Mouse (Mus musculus): Measurements from ENCODE around the gene Mpeg1. TPM values are rescaled to one million over a fixed set of nuclear protein-coding genes. Genes with fewer than 3 reads are reported as not detected.

Mpeg1 gene
- polyA plus RNA-seq, 1 experiment from 2014 or later, result 0.30 TPM

DNA sequence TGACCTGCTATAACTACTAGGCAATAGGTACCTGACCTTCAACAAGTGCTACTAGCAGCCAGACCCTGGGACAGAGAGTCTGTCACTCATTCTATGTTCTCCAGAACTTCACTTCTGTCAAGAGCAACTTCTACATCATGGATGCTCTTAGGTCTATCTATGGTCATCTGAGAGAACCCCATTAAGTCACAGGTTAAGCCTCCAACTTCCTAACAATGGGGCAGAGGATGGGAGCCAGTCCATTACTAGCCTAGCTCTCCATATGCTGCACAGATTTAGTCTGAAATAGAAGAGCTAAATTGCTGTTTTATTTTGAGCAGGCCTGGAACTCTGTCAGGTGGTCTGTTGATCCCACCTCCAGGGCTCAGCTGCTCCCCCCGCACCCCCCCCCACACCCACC is 38.4 kb downstream of the Mpeg1 start:
- Histone ChIP-seq H3K4me3 (no peak overlapping the region; the same call in 1 of the 2 replicates), H3K9ac (no peak overlapping the region), H3K4me1 (peaks cover 51% of the 10 kb centered on the region), H3K4me2 (peak overlapping the region; percentile 87), H3K27ac (no peak overlapping the region), H3K36me3 (ENCODE audit: poor library complexity, severe bottlenecking) (peaks cover 13% of the 10 kb centered on the region; the same call in 1 of the 2 replicates), H3K9me3 (replicated peaks) (no peaks in the 10 kb centered on the region), H3K27me3 (no peaks in the 10 kb centered on the region)
- WGBS, result 67% methylated on average over 1 of the region's 1 CpGs
- no peak for ATAC-seq

DNA sequence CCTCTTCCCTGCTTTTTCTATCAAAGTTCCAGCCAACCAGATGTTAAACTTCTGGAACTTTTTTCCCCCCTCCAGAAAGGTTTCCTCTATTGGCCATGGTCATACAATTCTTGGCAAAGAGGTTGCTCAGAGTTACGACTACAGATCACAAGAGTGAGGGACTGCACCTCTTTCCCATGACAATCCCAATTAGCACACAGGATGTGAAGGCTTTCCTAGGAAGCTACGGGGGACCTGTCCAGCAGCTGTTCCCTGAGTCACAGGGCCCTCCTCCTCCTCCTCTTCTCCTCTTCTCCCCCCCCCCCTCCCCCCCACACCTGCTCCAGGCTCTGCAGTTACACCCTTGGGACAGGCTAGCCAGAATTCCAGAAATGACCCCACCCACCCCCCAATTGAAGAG is 38.9 kb downstream of the Mpeg1 start:
- peak overlapping the region; percentile 87 for H3K4me2 ChIP-seq
- peak overlapping the region; percentile 84 for H3K4me3 ChIP-seq
- peaks cover 13% of the 10 kb centered on the region; the same call in 1 of the 2 replicates for H3K36me3 ChIP-seq (ENCODE audit: poor library complexity, severe bottlenecking)
- H3K9me3 ChIP-seq (replicated peaks), result no peaks in the 10 kb centered on the region
- 5% methylated on average over 2 of the region's 2 CpGs for WGBS
- peaks cover 45% of the 10 kb centered on the region for H3K4me1 ChIP-seq
- peak overlapping the region; percentile 89; the same call in 1 of the 2 replicates for H3K27ac ChIP-seq
- ATAC-seq, result no peak
- H3K9ac ChIP-seq, result peak overlapping the region; percentile 91
- no peaks in the 10 kb centered on the region for H3K27me3 ChIP-seq

DNA sequence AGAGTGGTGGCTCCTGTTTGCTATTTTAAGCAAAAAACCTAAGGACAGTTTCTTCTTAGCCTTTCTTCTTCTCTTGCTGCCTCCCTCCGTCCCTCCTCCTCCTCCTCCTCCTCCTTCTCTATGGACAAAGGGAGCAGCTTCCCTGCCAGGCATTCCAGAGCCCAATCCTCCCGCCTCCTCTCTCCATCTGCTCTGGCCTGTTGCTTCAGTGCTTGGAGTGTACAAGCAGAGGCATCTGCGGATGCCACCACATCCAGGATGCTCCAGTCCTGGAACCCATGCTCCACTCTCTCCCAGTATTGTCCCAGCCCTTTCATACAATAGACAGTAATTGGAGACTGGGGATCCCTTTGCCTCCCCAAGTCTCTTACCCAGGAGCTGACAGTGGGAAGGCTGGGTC is 39.5 kb downstream of the Mpeg1 start:
- H3K36me3 ChIP-seq (ENCODE audit: poor library complexity, severe bottlenecking), result peaks cover 13% of the 10 kb centered on the region; the same call in 1 of the 2 replicates
- H3K4me2 ChIP-seq, result peak overlapping the region; percentile 87
- WGBS, result 0% methylated on average over 3 of the region's 3 CpGs
- peak overlapping the region; percentile 84 for H3K4me3 ChIP-seq
- peak overlapping the region; percentile 89 for H3K27ac ChIP-seq
- H3K4me1 ChIP-seq, result peaks cover 43% of the 10 kb centered on the region
- H3K9ac ChIP-seq, result peak overlapping the region; percentile 91
- peak; percentile 65 for ATAC-seq
- no peaks in the 10 kb centered on the region for H3K9me3 ChIP-seq (replicated peaks)
- no peaks in the 10 kb centered on the region for H3K27me3 ChIP-seq

DNA sequence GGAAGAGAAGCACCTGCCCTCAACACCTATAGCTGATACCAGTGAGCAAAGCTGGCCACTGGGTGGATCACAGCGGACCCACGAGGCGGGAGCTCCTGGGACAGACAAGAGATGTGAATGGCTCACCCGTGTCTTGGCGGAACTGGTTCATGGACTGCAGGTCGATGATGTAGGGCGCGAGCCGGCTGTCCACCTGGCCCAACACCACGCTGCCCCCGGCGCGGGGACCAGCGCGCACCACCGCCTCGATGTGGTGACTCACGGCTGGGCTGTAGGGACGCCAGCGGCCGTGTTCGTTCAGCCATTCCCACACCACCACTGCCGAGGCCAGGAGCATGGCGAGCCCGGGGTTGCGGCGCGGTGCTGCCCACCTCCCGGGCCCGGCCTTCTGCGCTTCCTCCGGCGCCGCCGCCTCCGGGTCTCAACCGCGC is 40.3 kb downstream of the Mpeg1 start:
- under 1% methylated on average over 25 of the region's 38 CpGs for WGBS
- peak overlapping the region; percentile 84 for H3K4me3 ChIP-seq
- peaks cover 36% of the 10 kb centered on the region for H3K4me1 ChIP-seq
- ATAC-seq, result peak; percentile 65
- peak overlapping the region; percentile 87 for H3K4me2 ChIP-seq
- H3K9ac ChIP-seq, result peak overlapping the region; percentile 91
- H3K36me3 ChIP-seq (ENCODE audit: poor library complexity, severe bottlenecking), result peaks cover 11% of the 10 kb centered on the region; the same call in 1 of the 2 replicates
- no peaks in the 10 kb centered on the region for H3K27me3 ChIP-seq
- peak overlapping the region; percentile 89 for H3K27ac ChIP-seq
- no peaks in the 10 kb centered on the region for H3K9me3 ChIP-seq (replicated peaks)

DNA sequence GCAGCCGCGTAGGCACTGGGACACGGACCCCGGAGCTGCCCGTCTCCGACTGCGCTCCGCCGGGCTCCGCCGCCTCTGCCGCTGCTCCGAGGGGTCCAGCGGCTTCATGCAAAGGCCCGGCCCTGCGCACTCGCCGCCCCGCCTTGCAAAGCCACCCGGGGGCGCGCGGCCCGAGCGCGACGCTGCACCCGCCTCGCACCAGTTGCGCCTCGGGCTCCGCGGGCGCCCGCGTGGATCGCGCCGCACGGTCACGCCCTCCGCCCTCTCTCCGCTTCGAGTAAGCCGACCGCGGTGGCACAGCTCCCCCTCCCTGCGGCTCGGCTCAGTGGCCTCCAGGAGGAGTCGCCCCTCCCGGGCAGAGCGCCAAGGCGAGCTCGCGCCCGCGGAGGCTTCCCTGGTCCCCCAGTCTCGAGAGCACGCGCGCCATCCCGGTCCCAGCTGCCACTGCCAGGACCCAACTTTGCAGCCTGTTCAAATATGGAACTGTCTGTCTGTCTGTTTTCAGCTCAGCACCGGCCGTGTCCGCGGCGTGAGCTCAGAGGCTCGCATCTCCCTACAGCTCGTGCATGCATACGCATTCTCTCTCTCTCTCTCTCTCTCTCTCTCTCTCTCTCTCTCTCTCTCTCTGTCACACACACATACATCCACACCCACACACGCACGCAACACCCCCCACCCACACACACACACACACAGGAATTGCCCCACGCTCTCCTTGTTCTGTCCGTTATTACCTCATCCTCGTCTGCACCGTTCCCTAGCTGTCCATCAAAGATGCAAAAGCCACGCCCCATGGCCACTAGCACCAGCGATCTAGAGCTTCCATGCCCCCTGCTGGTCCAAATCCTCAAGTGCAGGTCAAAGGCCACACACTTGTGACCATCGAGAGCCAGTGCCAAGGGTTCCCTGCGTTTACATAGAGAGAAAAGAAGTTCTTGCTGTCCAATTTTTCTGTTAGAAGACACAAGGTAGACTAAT is 41.1 kb downstream of the Mpeg1 start, which contains the start of gene Dtx4:
Dtx4 (minus strand) TSS at position 85 of the 978 bp plus-strand sequence.
- Histone ChIP-seq H3K4me3 (peak within 1 kb of the TSS; percentile 84), H3K4me1 (peaks cover 31% of the 10 kb centered on the region), H3K36me3 (ENCODE audit: poor library complexity, severe bottlenecking) (peaks cover 7% of the 10 kb centered on the region; the same call in 1 of the 2 replicates), H3K27me3 (no peaks in the 10 kb centered on the region), H3K9me3 (replicated peaks) (no peaks in the 10 kb centered on the region), H3K27ac (peak within 1 kb of the TSS; percentile 89), H3K9ac (peak within 1 kb of the TSS; percentile 91), H3K4me2 (peak within 1 kb of the TSS; percentile 87)
- ATAC-seq, result peak; percentile 91
- WGBS, result under 1% methylated on average over 67 of the region's 80 CpGs

DNA sequence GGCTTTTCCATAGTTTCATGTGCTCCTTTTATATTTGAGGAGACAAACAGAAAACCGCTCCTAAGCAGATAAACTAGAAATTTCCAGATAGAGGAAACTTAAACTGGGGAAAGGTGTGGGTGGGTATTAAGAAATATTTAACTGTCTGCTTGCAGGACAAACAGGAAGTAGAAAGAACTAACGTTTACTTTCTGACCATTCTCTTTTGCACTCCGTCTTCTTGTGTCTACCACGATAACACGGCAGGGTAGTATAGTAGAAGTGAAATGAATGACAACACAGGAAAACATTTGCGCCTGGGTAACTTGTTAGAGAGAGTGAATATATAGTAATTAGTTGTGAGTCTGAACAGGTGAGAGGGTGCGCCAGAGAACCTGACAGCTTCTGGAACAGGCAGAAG is 42.2 kb downstream of the Mpeg1 start:
- no peak overlapping the region for H3K9ac ChIP-seq
- H3K27ac ChIP-seq, result no peak overlapping the region
- H3K27me3 ChIP-seq, result no peaks in the 10 kb centered on the region
- no peak for ATAC-seq
- H3K9me3 ChIP-seq (replicated peaks), result no peaks in the 10 kb centered on the region
- peaks cover 3% of the 10 kb centered on the region; the same call in 1 of the 2 replicates for H3K36me3 ChIP-seq (ENCODE audit: poor library complexity, severe bottlenecking)
- H3K4me1 ChIP-seq, result peaks cover 30% of the 10 kb centered on the region
- 93% methylated on average over 7 of the region's 7 CpGs for WGBS
- H3K4me2 ChIP-seq, result no peak overlapping the region
- no peak overlapping the region for H3K4me3 ChIP-seq

DNA sequence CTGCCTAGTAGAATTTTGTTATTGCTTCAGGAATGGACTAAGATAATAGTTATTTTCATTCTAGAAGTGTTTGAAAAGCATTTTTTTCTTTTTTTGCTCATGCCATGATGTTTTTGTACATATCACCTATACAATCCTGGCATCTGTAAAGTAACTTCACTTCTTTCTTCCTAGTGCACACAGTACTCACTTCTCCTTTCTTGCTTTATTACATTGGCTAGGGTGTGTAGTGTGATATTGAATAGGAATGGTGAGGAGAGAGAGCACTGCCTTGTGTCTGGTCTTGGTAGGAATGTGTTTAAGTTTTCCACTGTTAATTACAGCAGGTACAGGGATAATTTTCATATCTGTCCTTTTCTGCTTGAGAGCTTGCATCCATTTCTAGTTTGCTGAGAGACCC is 54.0 kb downstream of the Mpeg1 start:
- no peak overlapping the region for H3K27ac ChIP-seq
- H3K27me3 ChIP-seq, result no peaks in the 10 kb centered on the region
- H3K9me3 ChIP-seq (replicated peaks), result no peaks in the 10 kb centered on the region
- no peak overlapping the region for H3K4me3 ChIP-seq
- H3K4me1 ChIP-seq, result no peaks in the 10 kb centered on the region; the same call in 1 of the 2 replicates
- H3K9ac ChIP-seq, result no peak overlapping the region
- H3K36me3 ChIP-seq (ENCODE audit: poor library complexity, severe bottlenecking), result no peaks in the 10 kb centered on the region
- no peak overlapping the region for H3K4me2 ChIP-seq
- no peak for ATAC-seq

Other genes starting within 250 kb of the Mpeg1 start
- not detected in 2 replicates for gene Olfr1432, start 228.2 kb upstream of the Mpeg1 start, polyA plus RNA-seq (2015; fragmentation: Nextera tagmentation; extraction: Ambion mirVana)
- gene Olfr262, start 219.1 kb upstream of the Mpeg1 start, polyA plus RNA-seq (2015; fragmentation: Nextera tagmentation; extraction: Ambion mirVana), result not detected in 2 replicates
- gene Olfr235, start 199.7 kb upstream of the Mpeg1 start, polyA plus RNA-seq (2015; fragmentation: Nextera tagmentation; extraction: Ambion mirVana), result not detected in 2 replicates
- gene Olfr1434, start 180.9 kb upstream of the Mpeg1 start, polyA plus RNA-seq (2015; fragmentation: Nextera tagmentation; extraction: Ambion mirVana), result not detected in 2 replicates
- not detected in 2 replicates for gene Olfr1436, start 161.6 kb upstream of the Mpeg1 start, polyA plus RNA-seq (2015; fragmentation: Nextera tagmentation; extraction: Ambion mirVana)
- not detected in 2 replicates for gene Olfr1437, start 135.7 kb upstream of the Mpeg1 start, polyA plus RNA-seq (2015; fragmentation: Nextera tagmentation; extraction: Ambion mirVana)
- gene Olfr1438-ps1, start 124.9 kb upstream of the Mpeg1 start, polyA plus RNA-seq (2015; fragmentation: Nextera tagmentation; extraction: Ambion mirVana), result not detected in 2 replicates
- not detected in 2 replicates for gene Olfr1440, start 73.5 kb upstream of the Mpeg1 start, polyA plus RNA-seq (2015; fragmentation: Nextera tagmentation; extraction: Ambion mirVana)
- gene Olfr1441, start 43.3 kb upstream of the Mpeg1 start, polyA plus RNA-seq (2015; fragmentation: Nextera tagmentation; extraction: Ambion mirVana), result not detected in 2 replicates
- gene Pfpl, start 32.9 kb upstream of the Mpeg1 start, polyA plus RNA-seq (2015; fragmentation: Nextera tagmentation; extraction: Ambion mirVana), result not detected in 2 replicates
- 16.9 and 20.0 TPM in 2 replicates for gene Dtx4, start 40.7 kb downstream of the Mpeg1 start, polyA plus RNA-seq (2015; fragmentation: Nextera tagmentation; extraction: Ambion mirVana)
- gene Fam111a, start 85.0 kb downstream of the Mpeg1 start, polyA plus RNA-seq (2015; fragmentation: Nextera tagmentation; extraction: Ambion mirVana), result 12.4 and 13.4 TPM in 2 replicates
- not detected in 2 replicates for gene Gm4952, start 139.2 kb downstream of the Mpeg1 start, polyA plus RNA-seq (2015; fragmentation: Nextera tagmentation; extraction: Ambion mirVana)
- gene Glyat, start 172.5 kb downstream of the Mpeg1 start, polyA plus RNA-seq (2015; fragmentation: Nextera tagmentation; extraction: Ambion mirVana), result not detected in 2 replicates
- gene Olfr1442, start 209.7 kb downstream of the Mpeg1 start, polyA plus RNA-seq (2015; fragmentation: Nextera tagmentation; extraction: Ambion mirVana), result not detected in 2 replicates
- not detected in 2 replicates for gene Olfr1443, start 217.3 kb downstream of the Mpeg1 start, polyA plus RNA-seq (2015; fragmentation: Nextera tagmentation; extraction: Ambion mirVana)
- not detected in 2 replicates for gene Keg1, start 235.0 kb downstream of the Mpeg1 start, polyA plus RNA-seq (2015; fragmentation: Nextera tagmentation; extraction: Ambion mirVana)